Mouse (Mus musculus): Measurements from ENCODE around the gene Ppp1r21.

Gene Ppp1r21

GRCm38 (mm10) chr17:88613721-88614120 lies 83.8 kb downstream of the Ppp1r21 start:
- DNase-seq (ENCODE audit: low spot score in 2 of 2), result no peak

GRCm38 (mm10) chr17:88614234-88614633 lies 84.3 kb downstream of the Ppp1r21 start:
- DNase-seq (ENCODE audit: low spot score in 2 of 2), result no peak

- DNase-seq (ENCODE audit: low spot score in 2 of 2), result no peak
These were observed 84.8 kb downstream of the Ppp1r21 start for GRCm38 (mm10) chr17:88614733-88615132.

GRCm38 (mm10) chr17:88615492-88616155 lies 85.7 kb downstream of the Ppp1r21 start:
- no peak for DNase-seq (ENCODE audit: low spot score in 2 of 2)

GRCm38 (mm10) chr17:88620935-88621334 lies 91.0 kb downstream of the Ppp1r21 start:
- no peak for DNase-seq (ENCODE audit: low spot score in 2 of 2)

GRCm38 (mm10) chr17:88621374-88621773 lies 91.5 kb downstream of the Ppp1r21 start:
- no peak for DNase-seq (ENCODE audit: low spot score in 2 of 2)

GRCm38 (mm10) chr17:88622711-88623110 lies 92.8 kb downstream of the Ppp1r21 start:
- DNase-seq (ENCODE audit: low spot score in 2 of 2), result no peak

GRCm38 (mm10) chr17:88624386-88624785 lies 94.5 kb downstream of the Ppp1r21 start:
- no peak for DNase-seq (ENCODE audit: low spot score in 2 of 2)

GRCm38 (mm10) chr17:88625350-88625749 lies 95.4 kb downstream of the Ppp1r21 start:
- no peak for DNase-seq (ENCODE audit: low spot score in 2 of 2)

GRCm38 (mm10) chr17:88625931-88626330 lies 96.0 kb downstream of the Ppp1r21 start:
- no peak for DNase-seq (ENCODE audit: low spot score in 2 of 2)

GRCm38 (mm10) chr17:88626347-88626811 lies 96.5 kb downstream of the Ppp1r21 start:
- DNase-seq (ENCODE audit: low spot score in 2 of 2), result no peak

- no peak for DNase-seq (ENCODE audit: low spot score in 2 of 2)
These were observed 97.2 kb downstream of the Ppp1r21 start for GRCm38 (mm10) chr17:88627150-88627549.

- DNase-seq (ENCODE audit: low spot score in 2 of 2), result no peak
These were observed 98.9 kb downstream of the Ppp1r21 start for GRCm38 (mm10) chr17:88628676-88629380.

GRCm38 (mm10) chr17:88629381-88629759 lies 99.5 kb downstream of the Ppp1r21 start:
- no peak for DNase-seq (ENCODE audit: low spot score in 2 of 2)

GRCm38 (mm10) chr17:88629931-88630553 lies 100.1 kb downstream of the Ppp1r21 start:
- no peak for DNase-seq (ENCODE audit: low spot score in 2 of 2)

- no peak for DNase-seq (ENCODE audit: low spot score in 2 of 2)
These were observed 100.6 kb downstream of the Ppp1r21 start for GRCm38 (mm10) chr17:88630554-88630948.

- no peak for DNase-seq (ENCODE audit: low spot score in 2 of 2)
These were observed 102.7 kb downstream of the Ppp1r21 start for GRCm38 (mm10) chr17:88632631-88633030.

GRCm38 (mm10) chr17:88636076-88636475 lies 106.2 kb downstream of the Ppp1r21 start:
- DNase-seq (ENCODE audit: low spot score in 2 of 2), result no peak

GRCm38 (mm10) chr17:88636587-88636986 lies 106.7 kb downstream of the Ppp1r21 start:
- no peak for DNase-seq (ENCODE audit: low spot score in 2 of 2)
